ENCODE assay signal across 14 mouse cellular contexts in genomic region chr2:143990997-143991396, GRCm38 (mm10). TPM values are rescaled to one million over a fixed set of nuclear protein-coding genes. Genes with fewer than 3 reads are reported as not detected.
A peak's percentile ranks its signal among the peaks of the same experiment; 100 is the strongest.
DNase-seq lines count a peak whose midpoint lies in the region; ATAC-seq and TF ChIP-seq lines count a peak whose summit lies in the region.
"Had no signal": no experiment of that assay in that cellular context is flagged by ENCODE, and none has a peak within 500 bp of the region (broad histone marks: within the 10 kb centered on the region; RNA-seq: fewer than 3 reads in every experiment).

No protein-coding gene starts in this region.

- TF ChIP-seq RAD21 in MEL (IDR thresholded peaks at IDR 0.05; ENCODE audit: low read depth, low read length), result no peak

- no peak overlapping the region for H3K4me2 ChIP-seq in hindbrain, embryonic 14.5 days (replicated peaks)
- no peak overlapping the region for H3K4me2 ChIP-seq in hindbrain, embryonic 12.5 days (replicated peaks)
- H3K4me2 ChIP-seq in lung, embryonic 14.5 days, result no peak overlapping the region

- no peak for TF ChIP-seq POLR2A in MEL (IDR thresholded peaks at IDR 0.05; ENCODE audit: control insufficient read depth in 1 of 2, insufficient read depth in 1 of 2, low read depth in 1 of 2, low read length in 2 of 2, poor library complexity in 1 of 2)

- ATAC-seq in hindbrain, embryonic 14.5 days (ENCODE audit: low FRiP score), result peak; percentile 34; the same call in 1 of the 2 replicates
- ATAC-seq in hindbrain, embryonic 12.5 days (ENCODE audit: low FRiP score), result no peak
- ATAC-seq in common myeloid progenitor, adult 5-6 weeks (replicated peaks; ENCODE audit: low read depth, poor library complexity, severe bottlenecking), result 0 out of 2 replicates have a peak, but pooled peaks have one; percentile 20
- ATAC-seq in lung, embryonic 14.5 days (ENCODE audit: insufficient read depth), result no peak
- ATAC-seq in frontal cortex, adult (ENCODE audit: low TSS enrichment), result no peak; the same call in 1 of the 2 replicates

- H3K4me3 ChIP-seq in hindbrain, embryonic 14.5 days (replicated peaks; ENCODE audit: low read length), result no peak overlapping the region
- H3K4me3 ChIP-seq in hindbrain, embryonic 12.5 days, result no peak overlapping the region
- H3K4me3 ChIP-seq in MEL (ENCODE audit: control insufficient read depth in 1 of 2, insufficient read depth in 1 of 2, low read depth in 2 of 2, low read length in 2 of 2), result no peak overlapping the region
- no peak overlapping the region for H3K4me3 ChIP-seq in lung, embryonic 14.5 days (ENCODE audit: low read depth, low read length)

- TF ChIP-seq EP300 in MEL (IDR thresholded peaks at IDR 0.05; ENCODE audit: low read depth in 1 of 2, low read length in 2 of 2), result no peak

- peaks cover 32% of the 10 kb centered on the region for H3K79me2 ChIP-seq in MEL (ENCODE audit: control insufficient read depth, insufficient read depth, low read length, poor library complexity)

- WGBS in hindbrain, embryonic 14.5 days, result 9% methylated on average over 1 of the region's 1 CpGs
- 45% methylated on average over 1 of the region's 1 CpGs for WGBS in hindbrain, embryonic 12.5 days
- WGBS in lung, embryonic 14.5 days, result 40% methylated on average over 1 of the region's 1 CpGs

- DNase-seq in hindbrain, embryonic 14.5 days (ENCODE audit: low spot score), result no peak
- peak; percentile 21 for DNase-seq in MEL (ENCODE audit: low read depth, low spot score)
- DNase-seq in lung, embryonic 14.5 days, result peak; percentile 29
- DNase-seq in thymus, postnatal 14 days, result no peak
- no peak for DNase-seq in T-cell, adult 2 months (ENCODE audit: low spot score)
- DNase-seq: adrenal gland, postnatal 14 days; thymus, adult 18-20 months had no signal

- no peaks in the 10 kb centered on the region for H3K4me1 ChIP-seq in hindbrain, embryonic 14.5 days (replicated peaks; ENCODE audit: control insufficient read depth, insufficient read depth, low read length)
- H3K4me1 ChIP-seq in hindbrain, embryonic 12.5 days, result no peaks in the 10 kb centered on the region
- no peaks in the 10 kb centered on the region; a peak in 3 of 4 replicates for H3K4me1 ChIP-seq in MEL (ENCODE audit: control insufficient read depth in 1 of 2, insufficient read depth in 2 of 2, low read length in 2 of 2)
- 0 out of 2 replicates have a peak, but pooled peaks cover 8% of the 10 kb centered on the region for H3K4me1 ChIP-seq in lung, embryonic 14.5 days (ENCODE audit: insufficient read depth)

- no peaks in the 10 kb centered on the region for H3K27me3 ChIP-seq in hindbrain, embryonic 14.5 days (ENCODE audit: control insufficient read depth, insufficient read depth, low read length)
- no peaks in the 10 kb centered on the region for H3K27me3 ChIP-seq in hindbrain, embryonic 12.5 days
- no peaks in the 10 kb centered on the region for H3K27me3 ChIP-seq in MEL (ENCODE audit: control insufficient read depth in 1 of 2, insufficient read depth in 2 of 2, low read length in 2 of 2)
- no peaks in the 10 kb centered on the region for H3K27me3 ChIP-seq in lung, embryonic 14.5 days (ENCODE audit: insufficient read depth, low read length)

- TF ChIP-seq CTCF in MEL (IDR thresholded peaks at IDR 0.05 in 2 of 3, conservative IDR thresholded peaks at IDR 0.05 in 1 of 3; ENCODE audit: control insufficient read depth in 1 of 3, insufficient read depth in 1 of 3, low read depth in 2 of 3, low read length in 3 of 3, poor library complexity in 1 of 3, severe bottlenecking in 1 of 3), result no peak
- TF ChIP-seq CTCF in lung, embryonic 14.5 days (IDR thresholded peaks at IDR 0.05; ENCODE audit: low read depth), result no peak

- H3K9me3 ChIP-seq in hindbrain, embryonic 14.5 days (ENCODE audit: control insufficient read depth, low read length), result no peaks in the 10 kb centered on the region
- no peaks in the 10 kb centered on the region for H3K9me3 ChIP-seq in hindbrain, embryonic 12.5 days (replicated peaks)
- H3K9me3 ChIP-seq in MEL (replicated peaks; ENCODE audit: insufficient read depth, low read length), result no peaks in the 10 kb centered on the region
- no peaks in the 10 kb centered on the region for H3K9me3 ChIP-seq in lung, embryonic 14.5 days (ENCODE audit: low read depth, low read length)

- no peak overlapping the region for H3K9ac ChIP-seq in hindbrain, embryonic 14.5 days
- H3K9ac ChIP-seq in hindbrain, embryonic 12.5 days, result no peak overlapping the region
- H3K9ac ChIP-seq in MEL (ENCODE audit: control insufficient read depth, low read depth, low read length, poor library complexity, severe bottlenecking), result no peak overlapping the region
- H3K9ac ChIP-seq in lung, embryonic 14.5 days, result no peak overlapping the region

- H3K27ac ChIP-seq in hindbrain, embryonic 14.5 days, result no peak overlapping the region
- no peak overlapping the region for H3K27ac ChIP-seq in hindbrain, embryonic 12.5 days
- no peak overlapping the region for H3K27ac ChIP-seq in MEL (ENCODE audit: control insufficient read depth, low read depth, low read length)
- no peak overlapping the region for H3K27ac ChIP-seq in lung, embryonic 14.5 days (ENCODE audit: low read depth)

- H3K36me3 ChIP-seq in hindbrain, embryonic 14.5 days (replicated peaks; ENCODE audit: control insufficient read depth, insufficient read depth), result no peaks in the 10 kb centered on the region; the same call in 1 of the 2 replicates
- H3K36me3 ChIP-seq in hindbrain, embryonic 12.5 days, result 0 out of 2 replicates have a peak, but pooled peaks cover 10% of the 10 kb centered on the region
- peaks cover 3 to 8% of the 10 kb centered on the region in 2 experiments; a peak in 3 of 4 replicates for H3K36me3 ChIP-seq in MEL (ENCODE audit: control insufficient read depth in 1 of 2, insufficient read depth in 2 of 2, low read length in 2 of 2)
- H3K36me3 ChIP-seq in lung, embryonic 14.5 days (ENCODE audit: insufficient read depth), result peaks cover 19% of the 10 kb centered on the region; the same call in 1 of the 2 replicates

TF ChIP-seq in MEL, 35 proteins besides CTCF, POLR2A, EP300 and RAD21:
- no peak for TF ChIP-seq HCFC1 (IDR thresholded peaks at IDR 0.05; ENCODE audit: low read depth, low read length)
- no peak for TF ChIP-seq ZNF384 (IDR thresholded peaks at IDR 0.05; ENCODE audit: low read depth, low read length)
TF ChIP-seq in MEL: peak in this region for 0.

RNA-seq across cellular contexts. Expression of gene Rrbp1, which starts 20.1 kb away (rescaled TPM):
- polyA plus RNA-seq in hindbrain, embryonic 14.5 days (2014; fragmentation: Nextera tagmentation; extraction: Ambion mirVana), result 25.7 and 34.8 TPM in 2 replicates
- 60.7 and 61.6 TPM in 2 replicates for polyA plus RNA-seq in hindbrain, embryonic 12.5 days (2016; fragmentation: Nextera tagmentation; extraction: Ambion mirVana)
- 56.7 TPM in 2 replicates for total RNA-seq in MEL (2012; rRNA removed)
- 100 to 1,000 TPM; 127 to 128 TPM for polyA plus RNA-seq in MEL (2012; ENCODE audit: insufficient read depth in 1 of 2, insufficient read length in 2 of 2, low read depth in 1 of 2, low replicate concordance in 2 of 2, missing spikeins in 1 of 2)
- total RNA-seq in common myeloid progenitor, adult 5-6 weeks (2017), result 173 and 184 TPM in 2 replicates
- 88.8 and 91.8 TPM in 2 replicates for polyA plus RNA-seq in lung, embryonic 14.5 days (2014; fragmentation: Nextera tagmentation; extraction: Ambion mirVana)

RNA-seq across cellular contexts. Expression of gene Banf2, which starts 41.9 kb away (rescaled TPM):
- polyA plus RNA-seq in hindbrain, embryonic 14.5 days (2014; fragmentation: Nextera tagmentation; extraction: Ambion mirVana), result not detected in 2 replicates
- polyA plus RNA-seq in hindbrain, embryonic 12.5 days (2016; fragmentation: Nextera tagmentation; extraction: Ambion mirVana), result not detected in 2 replicates
- total RNA-seq in MEL (2012; rRNA removed), result not detected in 2 replicates
- polyA plus RNA-seq in MEL (2012; ENCODE audit: insufficient read depth in 1 of 2, insufficient read length in 2 of 2, low read depth in 1 of 2, low replicate concordance in 2 of 2, missing spikeins in 1 of 2), result not detected
- not detected in 2 replicates for total RNA-seq in common myeloid progenitor, adult 5-6 weeks (2017)
- polyA plus RNA-seq in lung, embryonic 14.5 days (2014; fragmentation: Nextera tagmentation; extraction: Ambion mirVana), result not detected in 2 replicates
- total RNA-seq: adrenal gland, postnatal 14 days; heart, postnatal 10 days had no signal
- polyA plus RNA-seq: embryonic facial prominence, embryonic 11.5 days; frontal cortex, adult 2 months; limb, embryonic 11.5 days had no signal

Comparison
In these comparisons a context has a peak if more than half of its experiments do, and no peak if none do; other contexts are left out.
1. ATAC-seq: peak in hindbrain, embryonic 14.5 days (single experiment) and common myeloid progenitor, adult 5-6 weeks (single experiment); none in hindbrain, embryonic 12.5 days (single experiment), lung, embryonic 14.5 days (single experiment) and frontal cortex, adult (single experiment).
2. DNase-seq: peak in MEL (single experiment) and lung, embryonic 14.5 days (single experiment); none in hindbrain, embryonic 14.5 days (single experiment), thymus, postnatal 14 days (single experiment) and T-cell, adult 2 months (single experiment).